Mouse (Mus musculus) liver, adult 2 months (tissue): ENCODE data around the gene Prkch.

Experiments used
- CTCF ChIP-seq: fragments of 200-500 bp; IDR thresholded peaks from 2 replicates; pipeline ENCODE4 v1.5.1; 2011; ENCODE audit warnings: low read depth, low read length, control low read depth
- POLR2A ChIP-seq: fragments of 200-500 bp; IDR thresholded peaks from 2 replicates; pipeline ENCODE4 v1.6.1; 2011; ENCODE audit warnings: low read length, control low read depth; ENCODE audit not compliant: insufficient read depth; ENCODE audit errors: extremely low read depth

DNA sequence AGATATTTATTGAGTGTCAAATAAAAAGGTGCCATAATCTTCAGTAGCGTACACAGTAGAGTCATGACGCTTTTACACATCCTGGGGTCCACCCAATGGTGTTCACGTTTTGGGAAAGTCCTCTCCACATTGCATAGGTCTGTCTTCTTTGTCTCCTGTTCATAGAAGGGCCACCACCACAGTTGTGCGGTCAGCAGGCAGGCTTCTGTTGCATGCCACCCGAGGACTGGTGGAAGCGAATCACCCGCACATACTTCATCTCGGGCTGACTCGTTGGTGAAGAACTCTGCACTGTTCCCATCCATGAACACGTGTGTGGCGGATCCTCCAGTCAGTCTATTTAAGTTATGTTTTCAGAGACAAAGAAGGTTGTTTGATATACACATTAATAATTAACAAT is 193.1 kb downstream of the Prkch start:
- TF ChIP-seq POLR2A (no peak), CTCF (no peak)
